Mouse (Mus musculus) heart, adult 2 months (tissue): ENCODE results near the gene Epo. TPM values are rescaled to one million over a fixed set of nuclear protein-coding genes. Genes with fewer than 3 reads are reported as not detected.

Experiments
- DNase-seq, 2 experiments: peaks; one replicate each; pipeline ENCODE4 v3.0.0; 2021
- H3K27ac ChIP-seq: fragments of 200-600 bp; 2 replicates; pipeline ENCODE4 v1.8.1; 2022
- H3K27me3 ChIP-seq: fragments of 200-500 bp; 2 replicates; pipeline ENCODE4 v1.6.1; 2012; ENCODE audit warnings: mild to moderate bottlenecking, low read length, inconsistent platforms, mixed read lengths; ENCODE audit not compliant: control insufficient read depth, insufficient read depth
- H3K36me3 ChIP-seq: fragments of 200-500 bp; 2 replicates; pipeline ENCODE4 v1.6.1; 2012; ENCODE audit warnings: low read length, inconsistent platforms; ENCODE audit not compliant: control insufficient read depth, insufficient read depth
- H3K4me1 ChIP-seq: fragments of 200-500 bp; 2 replicates; pipeline ENCODE4 v1.6.1; 2011; ENCODE audit warnings: low read length; ENCODE audit not compliant: control insufficient read depth, insufficient read depth
- H3K4me3 ChIP-seq: fragments of 200-600 bp; 2 replicates; pipeline ENCODE4 v1.8.1; 2022
- H3K79me2 ChIP-seq: fragments of 200-500 bp; replicated peaks from 2 replicates; pipeline ENCODE4 v1.6.1; 2012; ENCODE audit warnings: mild to moderate bottlenecking, inconsistent platforms, low read length, moderate library complexity, mixed read lengths; ENCODE audit not compliant: control insufficient read depth, insufficient read depth
- H3K9ac ChIP-seq: fragments of 200-500 bp; 2 replicates; pipeline ENCODE4 v1.6.1; 2012; ENCODE audit warnings: low read depth, mild to moderate bottlenecking, control low read depth, inconsistent platforms, low read length, mixed read lengths
- CTCF ChIP-seq: fragments of 200-600 bp; IDR thresholded peaks from 2 replicates; pipeline ENCODE4 v1.8.1; 2022; ENCODE audit warnings: antibody characterized with exemption, mild to moderate bottlenecking, moderate library complexity
- EP300 ChIP-seq: fragments of 200-500 bp; IDR thresholded peaks from 2 replicates; pipeline ENCODE4 v1.6.1; 2011; ENCODE audit warnings: low read depth, low read length, control low read depth; ENCODE audit not compliant: insufficient read depth
- POLR2A ChIP-seq: fragments of 200-500 bp; IDR thresholded peaks from 2 replicates; pipeline ENCODE4 v1.6.1; 2011; ENCODE audit warnings: mild to moderate bottlenecking, low read depth, low read length, control low read depth; ENCODE audit not compliant: insufficient read depth
- WGBS: fragments of 180-500 bp; shearing (Covaris S2); methylation state at CpG from one replicate; pipeline ENCODE4 v1.1.7; 2018; 5-methylcytosine and 5-hydroxymethylcytosine counted together
- intact Hi-C: fragments of 180-260 bp; cut with DNase I; formaldehyde crosslinking; loops from one replicate; pipeline ENCODE4 v1.15.1; 2025
- polyA plus RNA-seq: library from polyadenylated mRNA; depleted of rRNA; stranded (reverse); fragments of >200 nt; gene quantifications from 2 replicates; pipeline ENCODE4 v1.2.3, GENCODE M21; 2012
- total RNA-seq, 2 experiments: library from RNA; stranded (reverse); gene quantifications; 2 replicates each; pipeline ENCODE4 v1.2.3; 2021

Gene Epo
- total and polyA plus RNA-seq, 3 experiments: not detected

GRCm38 (mm10) chr5:137537461-137537860, 4.4 kb upstream of the Epo start:
- no peaks in the 10 kb centered on the region for H3K27me3 ChIP-seq
- no peak overlapping the region for H3K9ac ChIP-seq
- peaks cover 2% of the 10 kb centered on the region for H3K4me1 ChIP-seq
- no peaks in the 10 kb centered on the region for H3K36me3 ChIP-seq
- no peak overlapping the region for H3K27ac ChIP-seq
- no peak for DNase-seq
- TF ChIP-seq EP300 (no peak), CTCF (no peak), POLR2A (no peak)
- H3K79me2 ChIP-seq: no peaks in the 10 kb centered on the region
- no peak overlapping the region for H3K4me3 ChIP-seq
- 52% methylated on average over 4 of the region's 4 CpGs for WGBS
- intact Hi-C loops: no loop called here

GRCm38 (mm10) chr5:137535318-137535717, 2.3 kb upstream of the Epo start:
- Histone ChIP-seq H3K4me1 (no peaks in the 10 kb centered on the region; the same call in 1 of the 2 replicates), H3K4me3 (no peak overlapping the region), H3K27me3 (no peaks in the 10 kb centered on the region), H3K79me2 (peaks cover 5% of the 10 kb centered on the region; the same call in 1 of the 2 replicates), H3K36me3 (no peaks in the 10 kb centered on the region), H3K9ac (no peak overlapping the region), H3K27ac (no peak overlapping the region)
- TF ChIP-seq CTCF: no peak
- DNase-seq: no peak
- intact Hi-C loops: no loop called here
- WGBS: 71% methylated on average over 9 of the region's 9 CpGs

- Histone ChIP-seq H3K4me3 (no peak overlapping the region), H3K27me3 (no peaks in the 10 kb centered on the region), H3K27ac (no peak overlapping the region), H3K36me3 (no peaks in the 10 kb centered on the region), H3K9ac (no peak overlapping the region), H3K79me2 (peaks cover 5% of the 10 kb centered on the region; the same call in 1 of the 2 replicates), H3K4me1 (peaks cover 2% of the 10 kb centered on the region; the same call in 1 of the 2 replicates)
- intact Hi-C loops: loop anchor here (5.0 kb wide), 1 partner anchor 213 kb away; the partner anchor contains the start of gene Tsc22d4
- 96% methylated on average over 3 of the region's 3 CpGs for WGBS
- no peak for DNase-seq
- TF ChIP-seq CTCF (no peak), EP300 (no peak), POLR2A (no peak)
Observed at GRCm38 (mm10) chr5:137534762-137535161, 1.7 kb upstream of the Epo start.

GRCm38 (mm10) chr5:137532808-137533116, 280 bp downstream of the Epo start:
- Histone ChIP-seq H3K4me3 (peak overlapping the region; percentile 72), H3K79me2 (peaks cover 5% of the 10 kb centered on the region; the same call in 1 of the 2 replicates), H3K36me3 (no peaks in the 10 kb centered on the region), H3K27ac (peak overlapping the region; percentile 100), H3K4me1 (peaks cover 2% of the 10 kb centered on the region; the same call in 1 of the 2 replicates), H3K9ac (peak overlapping the region; percentile 86), H3K27me3 (no peaks in the 10 kb centered on the region)
- TF ChIP-seq CTCF (no peak), POLR2A (no peak), EP300 (no peak)
- 0% methylated on average over 11 of the region's 12 CpGs for WGBS
- no peak for DNase-seq
- intact Hi-C loops: loop anchor here (2.0 to 5.0 kb wide), 3 partner anchors 96 to 254 kb away; partner anchors contain the start of genes Fbxo24, Gm20605, Lrch4 and Mepce

- H3K4me3 ChIP-seq: peak overlapping the region; percentile 72
- intact Hi-C loops: loop anchor here (2.0 to 5.0 kb wide), 3 partner anchors 97 to 255 kb away; partner anchors contain the start of genes Fbxo24, Gm20605, Lrch4 and Mepce
- H3K36me3 ChIP-seq: no peaks in the 10 kb centered on the region
- H3K27me3 ChIP-seq: no peaks in the 10 kb centered on the region
- H3K79me2 ChIP-seq: peaks cover 5% of the 10 kb centered on the region; the same call in 1 of the 2 replicates
- WGBS: under 1% methylated on average over 19 of the region's 19 CpGs
- H3K4me1 ChIP-seq: peaks cover 2% of the 10 kb centered on the region; the same call in 1 of the 2 replicates
- TF ChIP-seq EP300: no peak
- peak overlapping the region; percentile 86 for H3K9ac ChIP-seq
- H3K27ac ChIP-seq: peak overlapping the region; percentile 100
- peak in 1 of 2 experiments; percentile 64 for DNase-seq
Observed at GRCm38 (mm10) chr5:137532131-137532807, 773 bp downstream of the Epo start.

- Histone ChIP-seq H3K27ac (peak overlapping the region; percentile 100), H3K36me3 (no peaks in the 10 kb centered on the region), H3K27me3 (no peaks in the 10 kb centered on the region), H3K4me1 (peaks cover 2% of the 10 kb centered on the region; the same call in 1 of the 2 replicates), H3K4me3 (peak overlapping the region; percentile 72), H3K79me2 (peaks cover 5% of the 10 kb centered on the region; the same call in 1 of the 2 replicates), H3K9ac (peak overlapping the region; percentile 86)
- intact Hi-C loops: loop anchor here (1.0 to 5.0 kb wide), 4 partner anchors 21 to 255 kb away; partner anchors contain the start of genes Fbxo24, Gm20605, Lrch4 and Mepce
- TF ChIP-seq CTCF: no peak
- TF ChIP-seq POLR2A: 0 out of 2 replicates have a peak, but pooled peaks have one; percentile 7
- DNase-seq: peak; percentile 78 to 80
- 0% methylated on average over 50 of the region's 51 CpGs for WGBS
Observed at GRCm38 (mm10) chr5:137531414-137532130, 1.5 kb downstream of the Epo start.
